Mouse (Mus musculus) brown adipose tissue, adult 24 weeks (tissue): ENCODE results near the gene Gm45337. TPM values are rescaled to one million over a fixed set of nuclear protein-coding genes. Genes with fewer than 3 reads are reported as not detected.

Source experiments
- polyA plus RNA-seq: library from polyadenylated mRNA; stranded (reverse); fragments of >200 nt; gene quantifications from 2 replicates; pipeline ENCODE4 v1.2.4, GENCODE M21; 2012; ENCODE audit not compliant: missing spikeins, insufficient read depth, insufficient read length

The Gm45337 gene
- polyA plus RNA-seq, 1 experiment = not detected

Other genes starting within 250 kb of the Gm45337 start
- gene Tollip, start 226.1 kb downstream of the Gm45337 start, polyA plus RNA-seq = 23.1 and 27.4 TPM in 2 replicates
- 1.8 TPM in 1 of 2 replicates, not detected in the other for gene Brsk2, start 194.9 kb downstream of the Gm45337 start, polyA plus RNA-seq
- gene Mob2, start 83.5 kb downstream of the Gm45337 start, polyA plus RNA-seq = 29.6 and 34.7 TPM in 2 replicates
- gene Dusp8, start 48.8 kb downstream of the Gm45337 start, polyA plus RNA-seq = 6.7 and 8.2 TPM in 2 replicates
- not detected in 2 replicates for gene Gm45618, start 23.9 kb downstream of the Gm45337 start, polyA plus RNA-seq
- not detected in 2 replicates for gene Gm39115, start 8.6 kb downstream of the Gm45337 start, polyA plus RNA-seq
- gene Gm29735, start 12.5 kb upstream of the Gm45337 start, polyA plus RNA-seq = not detected in 2 replicates
- gene Gm4553, start 21.1 kb upstream of the Gm45337 start, polyA plus RNA-seq = not detected in 2 replicates
- not detected in 2 replicates for gene Krtap5-2, start 31.4 kb upstream of the Gm45337 start, polyA plus RNA-seq
- gene Gm10153, start 45.8 kb upstream of the Gm45337 start, polyA plus RNA-seq = not detected in 2 replicates
- not detected in 2 replicates for gene Krtap5-3, start 56.8 kb upstream of the Gm45337 start, polyA plus RNA-seq
- gene Gm7579, start 67.3 kb upstream of the Gm45337 start, polyA plus RNA-seq = not detected in 2 replicates
- gene Krtap5-5, start 85.4 kb upstream of the Gm45337 start, polyA plus RNA-seq = not detected in 2 replicates
- not detected in 2 replicates for gene Gm40460, start 96.5 kb upstream of the Gm45337 start, polyA plus RNA-seq
- not detected in 2 replicates for gene Gm2431, start 113.7 kb upstream of the Gm45337 start, polyA plus RNA-seq
- not detected in 2 replicates for gene Gm4559, start 129.8 kb upstream of the Gm45337 start, polyA plus RNA-seq
- not detected in 2 replicates for gene Krtap5-1, start 152.5 kb upstream of the Gm45337 start, polyA plus RNA-seq
- not detected in 2 replicates for gene Krtap5-4, start 158.9 kb upstream of the Gm45337 start, polyA plus RNA-seq
- 1.5 TPM in 1 of 2 replicates, not detected in the other for gene Ifitm10, start 229.1 kb upstream of the Gm45337 start, polyA plus RNA-seq
- gene Gm49369, start 238.1 kb upstream of the Gm45337 start, polyA plus RNA-seq = 3.0 and 3.8 TPM in 2 replicates
- 1,099 and 1,150 TPM in 2 replicates for gene Ctsd, start 243.4 kb upstream of the Gm45337 start, polyA plus RNA-seq